Mouse (Mus musculus): Measurements from ENCODE around the gene Zfp638. TPM values are rescaled to one million over a fixed set of nuclear protein-coding genes. Genes with fewer than 3 reads are reported as not detected.

Zfp638 gene
- polyA plus RNA-seq, 1 experiment = 65.0 TPM

GRCm38 (mm10) chr6:84008363-84009171 lies 141.7 kb downstream of the Zfp638 start, which contains the start of gene Dysf:
Gene Dysf (plus strand): TSS chr6:84008590.
- peak in 1 of 2 experiments; percentile 35 for DNase-seq (ENCODE audit: extremely low spot score in 1 of 2, low spot score in 1 of 2)

GRCm38 (mm10) chr6:84009172-84009872 lies 142.4 kb downstream of the Zfp638 start:
- no peak for DNase-seq (ENCODE audit: extremely low spot score in 1 of 2, low spot score in 1 of 2)

- DNase-seq (ENCODE audit: extremely low spot score in 1 of 2, low spot score in 1 of 2) = no peak
These were observed 143.0 kb downstream of the Zfp638 start for GRCm38 (mm10) chr6:84009915-84010302.

- DNase-seq (ENCODE audit: extremely low spot score in 1 of 2, low spot score in 1 of 2) = no peak
These were observed 143.7 kb downstream of the Zfp638 start for GRCm38 (mm10) chr6:84010303-84011225.

GRCm38 (mm10) chr6:84014961-84015683 lies 148.2 kb downstream of the Zfp638 start:
- DNase-seq (ENCODE audit: extremely low spot score in 1 of 2, low spot score in 1 of 2) = peak in 1 of 2 experiments; percentile 50

GRCm38 (mm10) chr6:84016851-84017250 lies 149.9 kb downstream of the Zfp638 start:
- DNase-seq (ENCODE audit: extremely low spot score in 1 of 2, low spot score in 1 of 2) = no peak

GRCm38 (mm10) chr6:84017392-84017791 lies 150.5 kb downstream of the Zfp638 start:
- no peak for DNase-seq (ENCODE audit: extremely low spot score in 1 of 2, low spot score in 1 of 2)

- no peak for DNase-seq (ENCODE audit: extremely low spot score in 1 of 2, low spot score in 1 of 2)
These were observed 152.1 kb downstream of the Zfp638 start for GRCm38 (mm10) chr6:84018906-84019550.

- DNase-seq (ENCODE audit: extremely low spot score in 1 of 2, low spot score in 1 of 2) = no peak
These were observed 153.1 kb downstream of the Zfp638 start for GRCm38 (mm10) chr6:84020002-84020401.

GRCm38 (mm10) chr6:84021990-84022389 lies 155.1 kb downstream of the Zfp638 start:
- DNase-seq (ENCODE audit: extremely low spot score in 1 of 2, low spot score in 1 of 2) = no peak

GRCm38 (mm10) chr6:84025636-84026035 lies 158.7 kb downstream of the Zfp638 start:
- DNase-seq (ENCODE audit: extremely low spot score in 1 of 2, low spot score in 1 of 2) = no peak

- no peak for DNase-seq (ENCODE audit: extremely low spot score in 1 of 2, low spot score in 1 of 2)
These were observed 161.9 kb downstream of the Zfp638 start for GRCm38 (mm10) chr6:84028791-84029190.

GRCm38 (mm10) chr6:84029775-84030174 lies 162.9 kb downstream of the Zfp638 start:
- no peak for DNase-seq (ENCODE audit: extremely low spot score in 1 of 2, low spot score in 1 of 2)

GRCm38 (mm10) chr6:84032516-84032915 lies 165.6 kb downstream of the Zfp638 start:
- peak; percentile 14 to 48 for DNase-seq (ENCODE audit: extremely low spot score in 1 of 2, low spot score in 1 of 2)

Other genes starting within 250 kb of the Zfp638 start
- gene Clec4f, start 210.9 kb upstream of the Zfp638 start, polyA plus RNA-seq (2012; rRNA removed) = not detected in 2 replicates
- gene Cd207, start 189.3 kb upstream of the Zfp638 start, polyA plus RNA-seq (2012; rRNA removed) = 0.06 TPM in 1 of 2 replicates, not detected in the other
- not detected in 2 replicates for gene Vax2, start 155.8 kb upstream of the Zfp638 start, polyA plus RNA-seq (2012; rRNA removed)
- 0.06 and 0.11 TPM in 2 replicates for gene Atp6v1b1, start 124.1 kb upstream of the Zfp638 start, polyA plus RNA-seq (2012; rRNA removed)
- gene Ankrd53, start 104.5 kb upstream of the Zfp638 start, polyA plus RNA-seq (2012; rRNA removed) = not detected in 2 replicates
- 38.0 and 41.4 TPM in 2 replicates for gene Tex261, start 91.3 kb upstream of the Zfp638 start, polyA plus RNA-seq (2012; rRNA removed)
- 40.1 and 47.0 TPM in 2 replicates for gene Nagk, start 72.1 kb upstream of the Zfp638 start, polyA plus RNA-seq (2012; rRNA removed)
- 38.8 and 45.7 TPM in 2 replicates for gene Paip2b, start 35.4 kb upstream of the Zfp638 start, polyA plus RNA-seq (2012; rRNA removed)
- gene Dysf, start 141.5 kb downstream of the Zfp638 start, polyA plus RNA-seq (2012; rRNA removed) = 4.5 and 6.6 TPM in 2 replicates

All from frontal cortex, adult 2 months (tissue).